Mouse (Mus musculus): ENCODE measurements at regions not wholly inside any gene's neighbourhood (a gene's known extent, or its start where the extent isn't known, plus 50 kb on each side); places are given as distances from the start of the nearest gene placed in this dataset.

DNA sequence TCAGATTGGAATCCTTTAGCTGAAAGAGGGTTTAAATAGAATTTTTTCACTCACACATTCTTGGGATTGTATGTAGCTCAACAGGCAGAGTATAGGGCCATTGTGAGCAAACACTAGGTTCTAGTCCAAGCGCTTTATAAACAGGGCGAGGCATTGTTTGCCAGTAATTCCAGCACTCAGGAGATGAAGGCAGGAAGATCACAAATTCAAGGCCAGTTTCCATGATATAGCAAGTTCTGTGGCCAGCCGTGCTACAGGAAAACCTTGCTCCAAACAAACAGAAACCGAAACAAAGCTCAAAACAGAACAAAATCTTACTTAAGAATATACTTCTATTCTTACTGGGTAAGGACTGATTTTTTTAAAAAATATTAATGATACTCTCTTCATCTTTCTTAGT is 159.0 kb downstream of the Tmsb4x start:
- TF ChIP-seq CTCF (conservative IDR thresholded peaks at IDR 0.05; ENCODE audit: insufficient read depth, insufficient read length, low read depth, low read length): no peak
- no peak for TF ChIP-seq POLR2A (IDR thresholded peaks at IDR 0.05; ENCODE audit: low read depth, low read length)

Measured in kidney, adult 2 months (tissue).